Mouse (Mus musculus) limb, embryonic 10.5 days (tissue): Measurements from ENCODE around the gene Whrn. TPM values are rescaled to one million over a fixed set of nuclear protein-coding genes. Genes with fewer than 3 reads are reported as not detected.
A peak's percentile ranks its signal among the peaks of the same experiment; 100 is the strongest.

Source experiments
- DNase-seq: peaks from one replicate; pipeline ENCODE4 v3.0.0-alpha.2; 2017; ENCODE audit warnings: low spot score
- H3K27ac ChIP-seq: fragments of 300-500 bp; sonication (generic); 2 replicates; pipeline ENCODE4 v1.5.1; 2016; ENCODE audit warnings: mild to moderate bottlenecking
- H3K27me3 ChIP-seq: fragments of 300-500 bp; sonication (generic); 2 replicates; pipeline ENCODE4 v1.6.1; 2016; ENCODE audit warnings: low read depth, mild to moderate bottlenecking; ENCODE audit not compliant: poor library complexity, severe bottlenecking
- H3K36me3 ChIP-seq: fragments of 300-500 bp; sonication (generic); 2 replicates; pipeline ENCODE4 v1.6.1; 2016; ENCODE audit warnings: mild to moderate bottlenecking, moderate library complexity
- H3K4me1 ChIP-seq: fragments of 300-500 bp; sonication (generic); 2 replicates; pipeline ENCODE4 v1.6.1; 2016
- H3K4me3 ChIP-seq: fragments of 300-500 bp; sonication (generic); 2 replicates; pipeline ENCODE4 v1.5.1; 2016; ENCODE audit warnings: mild to moderate bottlenecking, moderate library complexity
- H3K9me3 ChIP-seq: fragments of 300-500 bp; sonication (generic); replicated peaks from 2 replicates; pipeline ENCODE4 v1.6.1; 2016; ENCODE audit warnings: mild to moderate bottlenecking
- WGBS: fragments of 180-500 bp; shearing (Covaris S2); methylation state at CpG from one replicate; pipeline ENCODE4 v1.1.7; 2016; 5-methylcytosine and 5-hydroxymethylcytosine counted together
- polyA plus RNA-seq: library from polyadenylated mRNA; unstranded; fragments of >200 nt; fragmentation: Nextera tagmentation; extraction: Ambion mirVana; gene quantifications from 2 replicates; pipeline ENCODE4 v1.2.1, GENCODE M21; 2016

Whrn gene
- polyA plus RNA-seq, 1 experiment from 2014 or later, result 13.9 TPM

DNA sequence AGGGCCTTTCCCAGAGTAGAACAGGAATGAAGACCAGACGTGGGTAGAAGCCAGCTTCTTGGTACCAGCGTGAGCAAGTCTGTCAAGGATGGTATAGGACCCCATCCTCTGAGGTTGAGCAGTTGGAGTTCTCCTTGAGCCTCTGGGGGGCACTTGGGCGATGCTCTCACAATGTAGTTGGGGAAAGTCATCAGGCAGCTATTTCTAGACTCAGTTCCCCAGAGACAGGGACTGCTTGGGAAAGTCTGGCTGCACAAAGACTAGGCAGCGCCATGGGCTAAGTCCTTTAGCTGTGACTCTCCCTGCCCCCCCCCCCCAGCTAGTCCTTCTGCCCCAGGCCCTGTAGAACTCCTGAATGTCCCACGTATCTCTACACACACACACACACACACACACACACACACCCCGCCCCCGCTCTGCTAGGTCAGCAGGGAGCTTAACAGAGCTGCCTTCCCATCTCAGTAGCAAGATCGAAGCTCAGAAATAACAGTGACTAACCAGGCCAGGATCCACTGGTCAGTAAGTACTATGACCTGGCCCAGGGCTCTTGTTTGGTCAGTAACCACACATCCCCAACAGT, 96.0 kb downstream of the Whrn start:
- H3K27ac ChIP-seq, result peak overlapping the region; percentile 66
- peaks cover 32% of the 10 kb centered on the region for H3K36me3 ChIP-seq
- no peaks in the 10 kb centered on the region for H3K27me3 ChIP-seq
- no peaks in the 10 kb centered on the region for H3K9me3 ChIP-seq
- WGBS, result 62% methylated on average over 8 of the region's 8 CpGs
- no peak overlapping the region for H3K4me3 ChIP-seq
- DNase-seq, result no peak
- peaks cover 67% of the 10 kb centered on the region for H3K4me1 ChIP-seq

DNA sequence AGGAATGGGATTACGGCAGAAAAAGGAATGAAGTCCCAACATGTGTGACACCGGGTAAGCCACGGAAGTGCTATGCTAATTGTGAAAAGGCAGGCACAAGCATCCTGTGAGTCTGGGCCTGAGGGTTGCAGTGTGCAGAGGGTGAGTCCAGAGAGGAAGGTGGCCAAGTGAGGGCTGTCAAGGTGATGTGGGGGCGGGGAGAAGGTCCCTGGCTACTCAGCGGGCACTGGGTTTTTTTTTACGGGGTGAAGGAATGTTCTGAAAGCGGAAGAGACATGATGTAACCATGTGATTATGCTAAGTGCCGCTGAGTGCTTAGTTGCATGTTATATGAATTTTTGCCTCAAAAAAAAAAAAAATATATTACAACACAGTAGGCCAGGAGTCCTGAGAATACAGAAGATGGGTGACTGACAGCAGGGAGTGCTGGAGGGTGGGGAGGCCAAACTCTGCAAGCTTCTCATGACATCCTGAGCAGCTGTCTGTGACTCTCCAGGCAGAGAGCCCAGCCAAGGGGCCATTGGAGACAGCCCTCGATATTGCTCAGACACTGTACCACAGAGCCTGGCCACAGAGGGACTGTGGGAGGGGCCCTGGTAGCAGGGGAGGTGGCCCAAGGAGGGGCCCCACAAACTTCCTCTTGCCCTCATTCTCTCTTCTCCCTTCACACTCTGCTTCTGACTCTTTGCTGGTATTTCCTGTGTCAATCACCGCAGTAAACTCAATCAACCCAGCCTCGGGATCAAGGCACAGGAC, 96.8 kb downstream of the Whrn start:
- Histone ChIP-seq H3K27ac (peak overlapping the region; percentile 66), H3K27me3 (no peaks in the 10 kb centered on the region), H3K36me3 (peaks cover 39% of the 10 kb centered on the region), H3K4me3 (no peak overlapping the region), H3K9me3 (no peaks in the 10 kb centered on the region), H3K4me1 (peaks cover 60% of the 10 kb centered on the region)
- 54% methylated on average over 11 of the region's 11 CpGs for WGBS
- no peak for DNase-seq

DNA sequence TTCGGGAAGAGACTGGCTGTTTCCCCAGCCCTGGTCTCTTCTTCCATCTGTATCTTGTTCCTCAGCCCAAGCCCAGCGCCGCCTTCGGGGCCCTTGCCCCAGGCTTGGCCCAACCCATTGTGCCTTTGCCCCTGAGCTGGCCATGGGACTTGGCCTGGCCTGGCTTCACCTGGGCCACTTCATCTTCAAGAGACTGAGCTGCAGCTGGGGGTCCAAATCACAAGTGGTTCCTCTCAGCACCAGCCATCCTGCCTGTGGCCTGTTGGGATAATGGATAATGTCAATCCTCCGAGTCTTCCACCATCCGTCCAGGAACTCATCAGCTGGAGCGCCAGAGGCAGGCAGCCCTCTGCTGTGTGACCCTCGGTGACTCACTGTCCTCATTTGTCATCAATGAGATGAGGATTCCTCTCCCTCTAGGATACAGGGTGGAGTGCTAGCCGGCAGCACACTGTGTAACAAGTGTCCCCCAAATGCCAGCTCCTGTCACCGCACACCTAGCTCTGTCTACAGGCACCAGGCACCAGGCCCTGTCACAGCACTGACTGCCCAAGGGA, 97.7 kb downstream of the Whrn start:
- Histone ChIP-seq H3K9me3 (no peaks in the 10 kb centered on the region), H3K36me3 (peaks cover 48% of the 10 kb centered on the region), H3K27me3 (no peaks in the 10 kb centered on the region), H3K27ac (peak overlapping the region; percentile 61; the same call in 1 of the 2 replicates), H3K4me1 (peaks cover 50% of the 10 kb centered on the region), H3K4me3 (no peak overlapping the region)
- 81% methylated on average over 10 of the region's 10 CpGs for WGBS
- DNase-seq, result no peak

DNA sequence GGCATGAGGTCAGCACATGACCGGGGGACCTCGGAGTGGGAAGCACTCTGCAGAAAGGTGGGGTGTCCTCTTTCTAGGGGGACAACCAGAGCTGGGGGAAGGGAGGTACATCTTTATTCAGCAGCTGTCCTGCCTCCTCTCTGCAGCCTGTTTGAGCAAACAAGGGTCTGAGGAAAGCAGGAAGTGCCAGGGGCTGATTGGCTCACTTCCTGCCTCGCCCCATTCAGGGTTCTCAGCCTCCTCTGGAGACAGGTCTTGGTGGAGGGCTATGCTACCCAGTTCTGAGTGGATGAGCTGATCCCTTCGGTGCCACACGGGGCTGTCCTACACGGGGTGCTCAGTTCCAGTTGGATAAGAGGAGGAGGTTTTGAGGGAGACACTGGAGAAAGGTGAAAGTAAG, 104.5 kb downstream of the Whrn start:
- H3K27me3 ChIP-seq, result no peaks in the 10 kb centered on the region
- H3K27ac ChIP-seq, result no peak overlapping the region
- H3K4me3 ChIP-seq, result no peak overlapping the region
- WGBS, result 87% methylated on average over 6 of the region's 6 CpGs
- H3K36me3 ChIP-seq, result peaks cover 85% of the 10 kb centered on the region
- DNase-seq, result no peak
- peaks cover 23% of the 10 kb centered on the region for H3K4me1 ChIP-seq
- no peaks in the 10 kb centered on the region for H3K9me3 ChIP-seq

DNA sequence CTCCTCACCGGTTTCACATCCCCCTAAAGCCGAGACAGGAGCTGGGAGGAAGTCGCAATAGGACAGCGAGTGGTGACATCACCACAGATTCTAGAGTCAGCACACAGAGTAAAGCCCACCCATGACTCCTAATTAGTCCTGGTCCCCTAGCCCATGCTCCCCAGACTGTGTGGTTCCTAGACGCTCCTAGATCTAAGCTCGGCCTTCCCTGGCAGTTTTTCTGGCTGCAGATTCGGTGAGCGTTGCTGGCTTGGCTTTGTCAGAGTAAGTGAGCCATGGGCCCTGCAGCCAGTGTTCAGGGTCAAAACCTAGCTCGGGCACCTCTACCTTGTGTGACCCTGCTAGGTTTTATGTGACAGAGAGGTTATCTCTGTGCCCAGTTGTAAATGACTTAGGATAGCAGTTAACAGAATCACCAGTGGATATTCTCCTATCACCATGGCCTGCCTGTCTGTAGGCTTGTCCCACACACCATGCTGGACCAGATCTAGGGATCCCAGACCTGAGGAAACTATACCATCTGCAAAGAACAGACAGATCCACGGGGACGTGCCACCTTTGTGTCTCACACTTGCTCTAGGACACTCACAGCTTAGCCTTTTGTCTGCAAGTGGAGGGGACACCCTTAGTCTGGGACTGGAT, 105.8 kb downstream of the Whrn start:
- H3K9me3 ChIP-seq, result no peaks in the 10 kb centered on the region
- peaks cover 23% of the 10 kb centered on the region for H3K4me1 ChIP-seq
- 64% methylated on average over 11 of the region's 11 CpGs for WGBS
- H3K27ac ChIP-seq, result no peak overlapping the region
- H3K27me3 ChIP-seq, result no peaks in the 10 kb centered on the region
- no peak overlapping the region for H3K4me3 ChIP-seq
- DNase-seq, result no peak
- H3K36me3 ChIP-seq, result peaks cover 85% of the 10 kb centered on the region

DNA sequence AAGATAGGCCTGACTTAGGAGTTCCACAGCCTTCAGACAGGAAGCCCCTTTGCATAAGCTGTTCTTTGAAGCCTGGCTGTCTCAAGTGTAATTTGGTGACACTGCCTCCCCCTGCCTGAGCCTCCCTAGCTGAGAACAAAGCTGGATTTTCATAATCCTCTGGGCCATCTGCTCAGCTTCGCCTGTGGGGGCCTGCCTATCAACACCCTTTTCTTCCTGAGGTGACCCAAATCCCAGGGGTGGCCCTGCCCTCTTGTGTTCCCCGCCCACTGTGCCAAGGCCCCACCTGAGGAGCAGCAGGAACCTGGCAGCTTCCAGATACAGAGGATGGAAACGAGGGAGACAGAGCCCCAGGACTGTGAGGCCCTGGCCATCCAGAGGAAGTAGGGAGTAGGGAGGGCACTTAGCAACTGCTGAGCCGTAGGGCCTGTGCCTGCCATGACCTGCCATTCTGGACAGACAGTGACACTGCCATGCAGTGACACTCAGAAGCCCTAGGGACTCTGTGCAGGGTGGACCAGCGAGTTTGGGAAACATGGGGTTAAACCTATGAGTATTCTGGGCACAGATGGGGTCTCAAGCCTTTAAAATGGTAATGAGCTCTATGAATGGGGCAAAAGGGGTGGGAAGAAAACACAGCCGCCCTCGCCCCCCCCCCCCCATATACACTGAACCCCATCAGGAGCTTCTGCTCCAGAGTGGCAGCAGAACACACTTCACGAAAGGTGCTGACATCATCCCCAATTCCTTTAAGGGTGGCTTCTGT, 106.5 kb downstream of the Whrn start:
- WGBS, result 37% methylated on average over 8 of the region's 8 CpGs
- Histone ChIP-seq H3K36me3 (peaks cover 80% of the 10 kb centered on the region), H3K27me3 (no peaks in the 10 kb centered on the region), H3K4me3 (no peak overlapping the region), H3K4me1 (peaks cover 23% of the 10 kb centered on the region), H3K27ac (0 out of 2 replicates have a peak overlapping the region, but pooled peaks have one; percentile 14), H3K9me3 (no peaks in the 10 kb centered on the region)
- DNase-seq, result no peak

DNA sequence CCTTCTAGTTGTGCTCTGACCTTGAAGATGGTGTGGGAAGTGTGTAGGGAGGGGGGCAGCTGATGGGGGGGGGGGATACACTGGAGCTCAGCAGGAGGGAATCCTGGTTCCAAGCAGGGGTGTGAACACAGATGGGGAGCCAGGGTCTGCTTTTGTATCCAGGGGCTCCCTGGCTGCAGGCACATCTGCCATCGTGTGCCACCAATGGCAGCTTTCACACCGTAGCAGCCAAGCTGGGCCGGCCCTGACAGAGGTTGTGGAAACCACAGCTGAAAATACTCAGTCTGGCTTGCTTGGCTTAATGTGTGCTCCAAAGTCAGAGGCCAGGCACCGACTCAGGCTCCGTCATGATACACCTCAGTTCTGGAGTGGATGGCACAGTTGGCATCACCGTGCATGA, 107.8 kb downstream of the Whrn start:
- DNase-seq, result no peak
- peaks cover 23% of the 10 kb centered on the region for H3K4me1 ChIP-seq
- no peak overlapping the region for H3K4me3 ChIP-seq
- no peaks in the 10 kb centered on the region for H3K9me3 ChIP-seq
- peaks cover 81% of the 10 kb centered on the region for H3K36me3 ChIP-seq
- WGBS, result 80% methylated on average over 6 of the region's 6 CpGs
- H3K27ac ChIP-seq, result no peak overlapping the region
- H3K27me3 ChIP-seq, result no peaks in the 10 kb centered on the region

DNA sequence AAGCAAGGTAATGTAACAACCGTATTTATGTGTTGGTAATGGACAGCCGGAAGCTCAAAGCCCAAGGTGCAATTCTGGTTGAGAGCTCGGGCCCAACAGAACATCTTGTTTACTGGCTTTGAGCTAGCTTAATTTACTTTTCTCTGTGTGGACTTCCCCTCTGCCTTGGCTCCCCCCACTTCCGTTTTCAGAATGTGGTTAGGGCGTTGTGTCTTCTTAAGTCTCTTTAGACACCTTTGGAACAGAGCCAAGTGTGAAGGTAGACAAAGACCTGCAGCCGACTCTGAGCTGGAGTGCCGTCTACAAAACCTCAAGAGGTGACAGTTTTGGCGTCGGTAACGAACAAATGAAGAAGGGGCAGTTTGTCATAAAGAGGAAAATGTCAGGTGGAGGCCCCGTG, 110.0 kb downstream of the Whrn start:
- no peak for DNase-seq
- Histone ChIP-seq H3K27me3 (no peaks in the 10 kb centered on the region), H3K36me3 (peaks cover 81% of the 10 kb centered on the region), H3K4me1 (peaks cover 17% of the 10 kb centered on the region), H3K27ac (no peak overlapping the region), H3K9me3 (no peaks in the 10 kb centered on the region), H3K4me3 (no peak overlapping the region)
- 93% methylated on average over 11 of the region's 11 CpGs for WGBS

DNA sequence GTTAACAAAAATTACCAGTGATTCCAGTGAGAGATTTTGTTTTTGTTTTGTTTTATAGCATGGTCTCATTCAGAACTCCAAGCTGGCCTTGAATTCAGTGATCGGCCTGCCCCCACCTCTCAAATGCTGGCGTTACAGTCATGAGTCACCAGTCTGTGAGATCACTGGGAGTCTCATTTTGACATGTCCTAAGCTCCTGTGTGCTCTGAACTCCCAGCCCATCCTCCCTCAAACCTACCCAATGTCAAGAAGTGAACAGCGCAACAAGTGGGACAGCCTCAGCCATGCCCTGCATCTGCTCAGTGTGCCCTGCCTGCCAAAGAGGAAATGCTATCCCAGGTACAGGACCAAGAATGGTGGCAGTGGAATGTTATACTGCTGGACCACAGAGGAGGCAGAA, 110.5 kb downstream of the Whrn start:
- WGBS, result 89% methylated on average over 3 of the region's 3 CpGs
- Histone ChIP-seq H3K4me3 (no peak overlapping the region), H3K36me3 (peaks cover 81% of the 10 kb centered on the region), H3K4me1 (peaks cover 17% of the 10 kb centered on the region), H3K9me3 (no peaks in the 10 kb centered on the region), H3K27ac (no peak overlapping the region), H3K27me3 (no peaks in the 10 kb centered on the region)
- DNase-seq, result no peak

DNA sequence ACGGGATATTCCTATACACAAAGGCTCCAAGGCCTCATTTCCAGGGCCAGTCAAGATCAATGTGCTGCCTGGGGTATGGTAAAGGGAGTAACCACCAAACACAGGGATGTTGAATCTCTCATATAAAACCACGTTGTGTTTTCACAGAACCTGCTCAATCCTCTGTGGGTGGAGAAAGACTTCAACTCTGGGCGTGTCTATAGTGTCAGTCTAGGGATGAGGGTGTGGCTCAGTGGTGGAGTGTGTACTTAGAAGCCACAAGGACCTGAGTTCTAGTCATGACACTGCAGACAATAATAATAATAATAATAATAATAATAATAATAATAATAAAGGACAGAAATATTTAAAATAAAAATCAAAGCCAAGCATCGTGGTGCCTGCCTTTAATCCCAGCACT, 111.5 kb downstream of the Whrn start:
- Histone ChIP-seq H3K27ac (no peak overlapping the region), H3K4me3 (no peak overlapping the region), H3K27me3 (no peaks in the 10 kb centered on the region), H3K9me3 (no peaks in the 10 kb centered on the region), H3K36me3 (peaks cover 85% of the 10 kb centered on the region), H3K4me1 (peaks cover 9% of the 10 kb centered on the region)
- no peak for DNase-seq
- 92% methylated on average over 4 of the region's 4 CpGs for WGBS

DNA sequence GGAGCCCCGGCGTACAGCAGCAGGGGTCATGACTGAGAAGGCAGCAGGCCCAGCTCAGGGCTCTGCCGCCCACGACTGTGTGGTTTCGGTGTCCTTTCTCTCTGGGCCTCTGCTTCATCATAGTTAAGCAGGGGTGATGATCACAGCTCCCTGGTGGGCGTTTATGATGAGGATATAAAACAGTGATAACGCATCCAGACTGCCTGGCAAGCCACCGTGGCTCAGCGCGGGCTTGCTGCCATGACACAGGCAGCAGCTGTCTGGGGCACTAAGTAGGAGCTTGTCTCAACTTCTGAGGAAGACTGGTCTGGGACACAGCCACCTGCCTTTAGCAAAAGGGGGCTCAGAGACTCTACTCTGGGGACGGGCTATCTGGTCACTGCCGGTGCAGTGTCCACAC, 112.3 kb downstream of the Whrn start:
- 88% methylated on average over 12 of the region's 12 CpGs for WGBS
- Histone ChIP-seq H3K4me1 (peaks cover 6% of the 10 kb centered on the region), H3K9me3 (no peaks in the 10 kb centered on the region), H3K27ac (no peak overlapping the region), H3K36me3 (peaks cover 89% of the 10 kb centered on the region), H3K27me3 (no peaks in the 10 kb centered on the region), H3K4me3 (no peak overlapping the region)
- no peak for DNase-seq

DNA sequence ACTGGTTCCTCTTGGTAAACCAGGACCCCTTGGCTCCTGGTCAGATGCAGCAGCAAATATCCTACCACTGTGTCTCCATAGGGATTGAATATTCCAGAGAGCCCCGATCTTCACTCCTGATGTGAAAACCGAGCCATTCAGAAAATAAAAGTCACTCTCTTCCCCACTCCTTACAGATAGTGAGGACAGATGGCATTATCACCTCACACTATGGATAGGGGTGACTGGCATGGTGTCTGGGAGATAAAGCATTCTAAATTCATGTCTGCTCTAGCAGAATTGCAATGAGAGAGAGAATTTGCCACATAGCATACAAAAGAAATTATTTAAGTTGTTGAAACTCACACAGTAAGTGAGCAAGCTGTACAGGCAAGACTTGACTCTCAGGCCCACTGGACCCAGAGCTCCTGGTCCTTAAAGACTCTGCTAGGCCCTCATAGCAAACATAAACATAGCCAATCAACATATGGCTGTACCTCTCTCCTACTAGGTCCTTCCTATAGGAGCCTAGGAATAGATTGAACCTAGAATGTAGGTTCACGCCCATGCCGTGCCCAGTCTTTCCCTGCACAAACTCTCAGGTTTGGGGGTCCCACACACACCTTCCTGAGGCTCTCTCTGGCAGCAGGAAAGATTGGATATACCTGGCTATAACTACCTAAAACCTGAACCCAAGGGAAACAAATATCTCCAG, 113.0 kb downstream of the Whrn start:
- Histone ChIP-seq H3K27ac (no peak overlapping the region), H3K4me3 (no peak overlapping the region), H3K9me3 (no peaks in the 10 kb centered on the region), H3K36me3 (peaks cover 89% of the 10 kb centered on the region), H3K4me1 (peaks cover 6% of the 10 kb centered on the region), H3K27me3 (no peaks in the 10 kb centered on the region)
- no peak for DNase-seq
- WGBS, result 93% methylated on average over 4 of the region's 4 CpGs
